Mouse (Mus musculus) hindbrain, embryonic 10.5 days (tissue): ENCODE measurements at regions not wholly inside any gene's neighbourhood (a gene's known extent, or its start where the extent isn't known, plus 50 kb on each side); places are given as distances from the start of the nearest gene placed in this dataset.

Source experiments
- DNase-seq: peaks from one replicate; pipeline ENCODE4 v3.0.0-alpha.2; 2017; ENCODE audit warnings: low spot score
- H3K27ac ChIP-seq: fragments of 300-500 bp; sonication (generic); 2 replicates; pipeline ENCODE4 v1.5.1; 2016; ENCODE audit warnings: mild to moderate bottlenecking, moderate library complexity
- H3K27me3 ChIP-seq: fragments of 300-500 bp; sonication (generic); 2 replicates; pipeline ENCODE4 v1.6.1; 2016; ENCODE audit warnings: mild to moderate bottlenecking; ENCODE audit not compliant: poor library complexity, insufficient read depth, severe bottlenecking
- H3K36me3 ChIP-seq: fragments of 300-500 bp; sonication (generic); 2 replicates; pipeline ENCODE4 v1.6.1; 2016; ENCODE audit warnings: mild to moderate bottlenecking, moderate library complexity
- H3K4me1 ChIP-seq: fragments of 300-500 bp; sonication (generic); replicated peaks from 2 replicates; pipeline ENCODE4 v1.6.1; 2016; ENCODE audit warnings: mild to moderate bottlenecking
- H3K4me3 ChIP-seq: fragments of 300-500 bp; sonication (generic); 2 replicates; pipeline ENCODE4 v1.5.1; 2016; ENCODE audit warnings: mild to moderate bottlenecking, moderate library complexity
- H3K9me3 ChIP-seq: fragments of 300-500 bp; sonication (generic); 2 replicates; pipeline ENCODE4 v1.6.1; 2016; ENCODE audit warnings: mild to moderate bottlenecking, moderate library complexity
- WGBS: fragments of 180-500 bp; shearing (Covaris S2); methylation state at CpG from one replicate; pipeline ENCODE4 v1.1.7; 2016; 5-methylcytosine and 5-hydroxymethylcytosine counted together

DNA sequence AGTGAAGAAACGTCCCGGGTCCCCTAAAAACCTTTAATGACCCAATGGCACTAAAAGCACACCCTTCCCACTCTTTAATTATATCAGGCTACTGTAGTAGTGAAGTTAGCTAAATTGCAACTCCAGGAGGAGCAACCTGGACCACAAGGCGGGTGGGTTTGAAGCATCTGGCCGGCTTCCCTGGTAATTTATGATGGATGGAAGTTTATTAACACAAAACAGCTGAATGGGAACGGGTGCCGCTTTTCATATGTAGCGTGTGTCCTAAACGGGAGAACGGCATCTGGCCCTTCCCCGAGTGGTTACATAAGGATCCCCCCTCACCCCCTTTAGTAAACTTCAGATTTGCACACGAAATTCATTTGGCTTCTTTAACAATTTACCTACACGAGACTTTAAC lies 370.9 kb downstream of the Wdr11 start:
- no peak overlapping the region for H3K27ac ChIP-seq
- H3K4me1 ChIP-seq: peaks cover 16% of the 10 kb centered on the region
- no peaks in the 10 kb centered on the region for H3K27me3 ChIP-seq
- DNase-seq: no peak
- 70% methylated on average over 12 of the region's 12 CpGs for WGBS
- no peaks in the 10 kb centered on the region for H3K36me3 ChIP-seq
- H3K4me3 ChIP-seq: no peak overlapping the region
- H3K9me3 ChIP-seq: no peaks in the 10 kb centered on the region

GRCm38 (mm10) chr7:129964192-129964591 lies 372.5 kb downstream of the Wdr11 start:
- no peak for DNase-seq
- H3K4me1 ChIP-seq: peaks cover 16% of the 10 kb centered on the region
- H3K27ac ChIP-seq: no peak overlapping the region
- no peaks in the 10 kb centered on the region for H3K36me3 ChIP-seq
- H3K27me3 ChIP-seq: no peaks in the 10 kb centered on the region
- H3K4me3 ChIP-seq: no peak overlapping the region
- 77% methylated on average over 8 of the region's 8 CpGs for WGBS
- H3K9me3 ChIP-seq: no peaks in the 10 kb centered on the region

DNA sequence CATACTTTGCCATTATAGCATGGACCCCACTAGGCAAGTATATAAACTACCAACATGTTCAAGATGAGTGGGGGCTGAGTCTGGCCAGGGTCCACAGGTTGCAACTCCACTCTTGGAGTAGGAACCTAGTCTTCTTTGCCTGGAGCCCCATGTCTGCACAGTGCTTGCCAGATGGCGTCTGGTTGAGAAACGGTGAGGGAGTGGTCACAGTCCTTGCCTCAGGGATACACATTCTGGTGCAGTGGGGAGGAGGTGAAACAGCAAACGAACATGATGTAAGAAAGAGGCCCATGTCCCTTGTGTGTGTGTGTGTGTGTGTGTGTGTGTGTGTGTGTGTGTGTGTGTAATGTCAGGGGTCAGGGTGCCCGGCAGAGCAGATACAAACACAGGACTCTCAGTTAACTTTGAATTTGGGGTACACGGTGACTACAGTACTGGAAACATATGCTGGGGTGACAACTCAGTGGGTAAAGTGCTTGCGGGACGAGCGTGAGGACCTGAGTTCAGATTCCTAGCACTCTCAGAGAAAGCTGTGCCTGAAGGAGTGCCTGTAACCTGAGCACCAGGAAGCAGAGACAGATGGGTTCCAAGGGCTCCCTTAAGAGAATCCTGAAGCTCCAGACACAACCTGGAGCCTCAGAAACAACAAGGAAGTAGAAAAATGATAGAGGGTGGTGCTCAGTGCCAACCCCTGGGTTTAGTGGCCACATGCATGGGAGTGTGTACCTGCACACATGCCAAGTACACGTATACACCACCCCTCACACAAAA lies 373.8 kb downstream of the Wdr11 start:
- DNase-seq: no peak
- no peaks in the 10 kb centered on the region for H3K27me3 ChIP-seq
- H3K9me3 ChIP-seq: no peaks in the 10 kb centered on the region
- no peak overlapping the region for H3K4me3 ChIP-seq
- H3K4me1 ChIP-seq: peaks cover 16% of the 10 kb centered on the region
- 84% methylated on average over 9 of the region's 9 CpGs for WGBS
- no peaks in the 10 kb centered on the region for H3K36me3 ChIP-seq
- no peak overlapping the region for H3K27ac ChIP-seq

DNA sequence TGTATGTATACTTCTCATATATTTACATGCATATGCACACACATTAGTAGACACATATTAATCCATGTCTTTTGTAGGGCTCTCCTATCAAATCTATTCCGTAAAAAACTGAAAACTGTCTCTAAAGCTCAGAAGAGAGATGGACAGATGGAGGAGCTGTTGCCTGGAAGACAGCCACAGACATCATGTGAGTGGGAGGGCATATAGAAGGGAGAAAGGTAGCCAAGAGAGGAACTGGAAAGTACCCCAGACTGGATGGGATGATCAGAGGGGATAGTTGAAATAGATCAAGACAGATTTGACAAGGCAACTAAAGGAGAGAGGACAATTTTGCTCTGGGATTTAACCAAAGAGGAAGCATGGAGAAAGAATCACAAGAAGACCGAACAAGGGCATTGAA lies 375.1 kb downstream of the Wdr11 start:
- no peak for DNase-seq
- WGBS: 91% methylated on average over 2 of the region's 2 CpGs

GRCm38 (mm10) chr7:129970201-129970600 lies 378.5 kb downstream of the Wdr11 start:
- Histone ChIP-seq H3K4me1 (0 out of 2 replicates have a peak, but pooled peaks cover 6% of the 10 kb centered on the region), H3K36me3 (no peaks in the 10 kb centered on the region), H3K9me3 (no peaks in the 10 kb centered on the region), H3K27me3 (peaks cover 3% of the 10 kb centered on the region; the same call in 1 of the 2 replicates), H3K27ac (no peak overlapping the region), H3K4me3 (no peak overlapping the region)
- 93% methylated on average over 1 of the region's 1 CpGs for WGBS
- DNase-seq: no peak

More for the DNA sequence above, 375.1 kb downstream of the Wdr11 start:
- Histone ChIP-seq H3K36me3 (no peaks in the 10 kb centered on the region), H3K4me3 (no peak overlapping the region), H3K4me1 (peaks cover 13% of the 10 kb centered on the region), H3K9me3 (no peaks in the 10 kb centered on the region), H3K27ac (no peak overlapping the region), H3K27me3 (no peaks in the 10 kb centered on the region)

DNA sequence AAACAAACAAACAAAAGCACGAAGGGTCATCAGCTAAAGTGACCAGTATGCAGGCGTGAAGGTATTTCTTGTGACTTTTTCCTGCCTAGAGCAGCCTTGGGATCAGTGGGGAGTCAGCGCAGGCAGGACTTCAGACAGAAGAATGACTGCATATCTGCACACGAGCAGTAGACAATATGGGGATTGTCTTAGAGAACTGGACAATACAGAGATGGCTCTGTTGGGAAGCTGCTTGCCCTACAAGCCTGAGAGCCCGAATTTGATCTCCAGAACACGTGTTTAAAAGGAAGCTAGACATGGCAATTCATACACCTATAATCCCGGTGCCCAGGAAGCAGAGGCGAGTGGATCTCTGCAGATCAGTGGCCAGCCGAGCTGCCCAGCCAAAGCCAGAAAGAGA lies 382.5 kb downstream of the Wdr11 start:
- 75% methylated on average over 9 of the region's 9 CpGs for whole genome bisulfite sequencing
- no peak overlapping the region for H3K4me3 ChIP-seq
- DNase-seq: no peak
- peaks cover 5% of the 10 kb centered on the region; the same call in 1 of the 2 replicates for H3K4me1 ChIP-seq
- H3K9me3 ChIP-seq: no peaks in the 10 kb centered on the region
- H3K27me3 ChIP-seq: peaks cover 5% of the 10 kb centered on the region; the same call in 1 of the 2 replicates
- no peaks in the 10 kb centered on the region for H3K36me3 ChIP-seq
- H3K27ac ChIP-seq: peak overlapping the region; percentile 51; the same call in 1 of the 2 replicates

GRCm38 (mm10) chr7:129974837-129975236 lies 383.2 kb downstream of the Wdr11 start:
- Histone ChIP-seq H3K9me3 (no peaks in the 10 kb centered on the region), H3K4me3 (no peak overlapping the region), H3K27me3 (peaks cover 5% of the 10 kb centered on the region; the same call in 1 of the 2 replicates), H3K27ac (peak overlapping the region; percentile 35), H3K36me3 (no peaks in the 10 kb centered on the region), H3K4me1 (peaks cover 8% of the 10 kb centered on the region; the same call in 1 of the 2 replicates)
- 81% methylated on average over 11 of the region's 11 CpGs for WGBS
- DNase-seq: no peak

- 91% methylated on average over 21 of the region's 21 CpGs for WGBS
- Histone ChIP-seq H3K4me1 (peaks cover 13% of the 10 kb centered on the region; the same call in 1 of the 2 replicates), H3K36me3 (no peaks in the 10 kb centered on the region), H3K27me3 (peaks cover 5% of the 10 kb centered on the region; the same call in 1 of the 2 replicates), H3K27ac (no peak overlapping the region), H3K4me3 (no peak overlapping the region), H3K9me3 (no peaks in the 10 kb centered on the region)
- no peak for DNase-seq
Observed at GRCm38 (mm10) chr7:129975781-129976514, 384.3 kb downstream of the Wdr11 start.

DNA sequence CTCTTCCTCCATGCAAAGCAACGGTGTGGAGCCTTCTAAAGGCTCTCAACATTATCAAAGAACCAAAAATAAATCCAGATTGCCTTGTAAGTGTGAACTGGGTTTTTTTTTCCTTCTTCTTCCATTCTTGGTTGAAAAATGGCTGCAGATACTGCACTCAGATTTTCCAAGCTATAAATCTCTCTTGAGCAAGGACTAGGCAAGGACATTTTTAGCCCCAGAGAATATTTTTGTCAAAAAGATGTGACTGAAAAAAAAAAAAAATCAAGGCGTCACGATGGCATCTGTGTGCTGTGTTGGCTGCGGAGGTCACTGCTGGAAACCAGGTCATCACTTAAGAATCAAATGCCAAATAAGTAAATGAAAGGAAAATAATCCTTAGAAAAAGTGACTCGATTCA lies 386.9 kb downstream of the Wdr11 start:
- H3K27ac ChIP-seq: no peak overlapping the region
- H3K36me3 ChIP-seq: no peaks in the 10 kb centered on the region
- no peaks in the 10 kb centered on the region for H3K9me3 ChIP-seq
- peaks cover 31% of the 10 kb centered on the region for H3K4me1 ChIP-seq
- peaks cover 5% of the 10 kb centered on the region; the same call in 1 of the 2 replicates for H3K27me3 ChIP-seq
- WGBS: 83% methylated on average over 5 of the region's 5 CpGs
- no peak for DNase-seq
- no peak overlapping the region for H3K4me3 ChIP-seq

DNA sequence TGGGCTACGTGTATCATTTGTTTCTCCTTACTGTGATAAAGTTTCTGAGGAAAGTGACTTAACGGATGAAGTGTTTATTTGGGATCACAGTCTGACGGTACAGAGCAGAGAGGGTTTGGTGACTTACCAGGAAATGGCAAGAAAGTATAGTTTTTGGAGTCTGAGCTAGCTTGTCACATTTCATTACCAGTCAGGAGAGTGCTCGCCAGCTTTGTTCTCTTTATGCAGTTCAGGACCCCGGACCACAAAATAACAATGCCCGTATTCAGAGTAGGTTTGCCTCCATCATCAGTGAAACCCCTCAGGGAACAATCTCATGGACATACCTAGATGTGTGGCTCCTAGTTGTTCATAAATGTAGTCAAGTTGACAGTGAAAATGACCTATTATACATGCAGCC lies 387.7 kb downstream of the Wdr11 start:
- 59% methylated on average over 6 of the region's 6 CpGs for WGBS
- H3K4me1 ChIP-seq: peaks cover 33% of the 10 kb centered on the region

DNA sequence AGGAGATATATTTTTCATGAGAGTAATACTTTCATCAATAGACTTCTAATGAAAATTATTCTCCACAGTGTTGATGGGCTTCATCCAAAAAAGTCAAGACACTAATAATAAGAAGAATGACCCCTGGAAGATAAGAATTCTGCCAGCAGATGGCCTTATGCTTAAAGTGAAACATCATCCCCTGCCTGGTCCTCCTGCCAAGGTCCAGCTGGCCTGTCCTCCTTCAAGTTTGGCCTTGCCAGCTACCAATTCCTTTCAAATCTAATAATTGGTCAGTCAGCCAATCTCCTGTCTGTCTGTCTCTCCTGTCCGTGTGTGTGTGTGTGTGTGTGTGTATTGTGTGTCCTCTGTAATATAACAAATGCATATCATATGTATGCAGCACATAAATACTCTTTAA lies 388.8 kb downstream of the Wdr11 start:
- Histone ChIP-seq H3K27me3 (0 out of 2 replicates have a peak, but pooled peaks cover 3% of the 10 kb centered on the region), H3K9me3 (no peaks in the 10 kb centered on the region), H3K4me1 (peaks cover 36% of the 10 kb centered on the region), H3K27ac (peak overlapping the region; percentile 53; the same call in 1 of the 2 replicates), H3K36me3 (no peaks in the 10 kb centered on the region), H3K4me3 (no peak overlapping the region)
- 85% methylated on average over 1 of the region's 1 CpGs for WGBS
- DNase-seq: no peak

More for the DNA sequence above, 387.7 kb downstream of the Wdr11 start:
- Histone ChIP-seq H3K36me3 (no peaks in the 10 kb centered on the region), H3K27me3 (peaks cover 5% of the 10 kb centered on the region; the same call in 1 of the 2 replicates), H3K4me3 (no peak overlapping the region), H3K9me3 (no peaks in the 10 kb centered on the region), H3K27ac (no peak overlapping the region)
- DNase-seq: no peak

- DNase-seq: no peak
- Histone ChIP-seq H3K27me3 (0 out of 2 replicates have a peak, but pooled peaks cover 4% of the 10 kb centered on the region), H3K4me3 (no peak overlapping the region), H3K9me3 (no peaks in the 10 kb centered on the region), H3K36me3 (no peaks in the 10 kb centered on the region), H3K27ac (peak overlapping the region; percentile 60; the same call in 1 of the 2 replicates), H3K4me1 (peaks cover 47% of the 10 kb centered on the region)
- WGBS: 55% methylated on average over 5 of the region's 5 CpGs
Observed at GRCm38 (mm10) chr7:129982411-129982810, 390.7 kb downstream of the Wdr11 start.
